Mouse (Mus musculus): Measurements from ENCODE around the gene Sh2d2a. TPM values are rescaled to one million over a fixed set of nuclear protein-coding genes. Genes with fewer than 3 reads are reported as not detected.

The Sh2d2a gene
- total and polyA plus RNA-seq, 3 experiments = 23.2 to 66.8 (median 39.2) TPM

DNA sequence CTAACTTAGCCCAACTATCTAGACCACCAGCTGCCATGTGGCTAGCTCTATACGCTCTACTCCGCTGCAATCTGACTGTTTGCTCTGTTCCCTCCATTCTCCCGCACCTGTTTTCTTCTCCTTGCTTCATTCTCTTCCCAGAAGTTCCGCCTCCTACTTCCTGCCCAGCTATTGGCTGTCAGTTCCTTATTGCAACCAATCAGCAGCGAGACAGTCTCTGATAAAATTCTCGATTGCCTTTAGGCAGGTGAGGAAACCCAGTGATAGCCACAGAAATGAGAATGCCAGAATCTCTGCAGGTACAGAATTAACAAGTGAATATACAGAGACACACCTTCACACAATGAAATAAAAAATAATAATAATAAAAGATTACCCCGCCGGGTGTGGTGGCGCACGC is 17.5 kb upstream of the Sh2d2a start:
- H3K27ac ChIP-seq (ENCODE audit: insufficient read depth, low read depth) = no peak overlapping the region
- no peak overlapping the region for H3K9ac ChIP-seq (ENCODE audit: insufficient read depth, low read depth)
- DNase-seq (ENCODE audit: extremely low read depth) = no peak
- H3K9me3 ChIP-seq (replicated peaks; ENCODE audit: low read length) = no peaks in the 10 kb centered on the region
- in situ Hi-C loops (cut with MboI; ENCODE audit: low pct_ligation_motif_present, low pct_unique_long_range_greater_than_20kb, low sequenced_read_pairs) = no loop called here
- no peak overlapping the region; the same call in 1 of the 2 replicates for H3K4me2 ChIP-seq (ENCODE audit: insufficient read depth, low read depth, poor library complexity, severe bottlenecking)
- dilution Hi-C loops (cut with MboI; ENCODE audit: extremely low pct_ligation_motif_present, extremely low pct_unique_long_range_greater_than_20kb, low sequenced_read_pairs) = no loop called here
- no peak overlapping the region for H3K4me3 ChIP-seq (replicated peaks in 1 of 3; ENCODE audit: low read depth in 2 of 3, low read length in 2 of 3, poor library complexity in 1 of 3)
- H3K36me3 ChIP-seq (replicated peaks in 1 of 2; ENCODE audit: control insufficient read depth in 1 of 2, insufficient read depth in 1 of 2, low read length in 1 of 2) = no peaks in the 10 kb centered on the region
- H3K79me2 ChIP-seq (replicated peaks; ENCODE audit: control insufficient read depth, extremely low read depth, insufficient read depth, poor library complexity, severe bottlenecking) = no peaks in the 10 kb centered on the region
- H3K4me1 ChIP-seq (ENCODE audit: control insufficient read depth in 1 of 2, insufficient read depth in 2 of 2) = peaks cover 8 to 26% of the 10 kb centered on the region in 2 experiments
- TF ChIP-seq RCOR1 (conservative IDR thresholded peaks at IDR 0.05; ENCODE audit: low read depth, low read length) (no peak), POLR2A (IDR thresholded peaks at IDR 0.05; ENCODE audit: low read depth, low read length) (no peak), KAT2A (IDR thresholded peaks at IDR 0.05; ENCODE audit: insufficient replicate concordance, low read length) (no peak), EP300 (IDR thresholded peaks at IDR 0.05; ENCODE audit: low read length) (no peak), SMC3 (IDR thresholded peaks at IDR 0.05; ENCODE audit: low read depth, low read length) (no peak), PAX5 (IDR thresholded peaks at IDR 0.05; ENCODE audit: low read length) (no peak), HCFC1 (IDR thresholded peaks at IDR 0.05; ENCODE audit: low read depth, low read length) (no peak), MXI1 (IDR thresholded peaks at IDR 0.05; ENCODE audit: low read depth, low read length) (no peak), USF2 (conservative IDR thresholded peaks at IDR 0.05; ENCODE audit: low read depth, low read length) (no peak), ELF1 (IDR thresholded peaks at IDR 0.05; ENCODE audit: low read depth, low read length) (no peak), RAD21 (IDR thresholded peaks at IDR 0.05; ENCODE audit: low read depth, low read length) (no peak), CTCF (conservative IDR thresholded peaks at IDR 0.05 in 1 of 2, IDR thresholded peaks at IDR 0.05 in 1 of 2; ENCODE audit: low read depth in 2 of 2, low read length in 2 of 2) (no peak), MAX (IDR thresholded peaks at IDR 0.05; ENCODE audit: low read length) (no peak)
- no peaks in the 10 kb centered on the region for H3K27me3 ChIP-seq (replicated peaks)

DNA sequence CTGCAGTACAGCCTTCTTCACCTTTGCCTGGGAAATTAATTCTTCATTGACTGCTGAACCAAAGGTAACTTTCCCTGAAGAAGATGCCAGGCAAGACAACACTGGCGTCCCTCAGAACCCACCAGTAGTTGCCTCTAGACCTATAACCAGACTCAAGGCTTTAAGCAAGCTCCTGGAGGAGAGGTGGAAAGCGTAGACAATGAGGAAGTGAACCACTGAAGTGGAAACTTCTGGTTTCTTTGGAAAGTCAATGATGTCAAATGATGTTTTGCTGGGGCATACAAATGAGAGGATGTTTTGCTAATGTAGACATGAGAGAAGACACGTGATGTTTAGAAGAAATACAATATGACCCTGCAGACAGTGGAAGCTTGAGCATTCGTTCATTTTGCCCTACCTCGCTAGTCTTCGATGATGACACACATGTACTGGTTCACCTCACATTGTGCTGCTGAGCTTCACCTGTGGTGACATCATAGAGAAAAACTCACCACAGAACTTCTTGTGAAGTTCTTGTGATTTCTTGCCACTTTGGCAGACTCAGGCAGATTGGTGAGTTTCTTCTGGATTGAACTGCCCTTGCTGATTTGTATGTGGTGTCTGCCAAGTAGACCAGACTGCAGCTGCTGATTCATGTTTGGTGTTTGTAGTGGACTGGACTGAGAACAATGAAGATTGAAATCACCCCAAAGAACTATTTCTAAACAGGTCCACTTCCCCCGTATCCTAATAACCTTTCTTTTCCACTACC is 14.3 kb upstream of the Sh2d2a start:
- Histone ChIP-seq H3K4me2 (ENCODE audit: insufficient read depth, low read depth, poor library complexity, severe bottlenecking) (no peak overlapping the region), H3K4me1 (ENCODE audit: control insufficient read depth in 1 of 2, insufficient read depth in 2 of 2) (peaks cover 8 to 26% of the 10 kb centered on the region in 2 experiments), H3K36me3 (replicated peaks in 1 of 2; ENCODE audit: control insufficient read depth in 1 of 2, insufficient read depth in 1 of 2, low read length in 1 of 2) (no peaks in the 10 kb centered on the region), H3K9me3 (replicated peaks; ENCODE audit: low read length) (no peaks in the 10 kb centered on the region), H3K79me2 (replicated peaks; ENCODE audit: control insufficient read depth, extremely low read depth, insufficient read depth, poor library complexity, severe bottlenecking) (no peaks in the 10 kb centered on the region), H3K27me3 (replicated peaks) (no peaks in the 10 kb centered on the region), H3K4me3 (replicated peaks in 1 of 3; ENCODE audit: low read depth in 2 of 3, low read length in 2 of 3, poor library complexity in 1 of 3) (no peak overlapping the region), H3K9ac (ENCODE audit: insufficient read depth, low read depth) (no peak overlapping the region), H3K27ac (ENCODE audit: insufficient read depth, low read depth) (no peak overlapping the region)
- dilution Hi-C loops (cut with MboI; ENCODE audit: extremely low pct_ligation_motif_present, extremely low pct_unique_long_range_greater_than_20kb, low sequenced_read_pairs) = no loop called here
- TF ChIP-seq BHLHE40 (IDR thresholded peaks at IDR 0.05; ENCODE audit: low read depth, low read length) (peak; percentile 84), POLR2AphosphoS2 (IDR thresholded peaks at IDR 0.05; ENCODE audit: low read depth, low read length) (no peak), ZC3H11A (IDR thresholded peaks at IDR 0.05; ENCODE audit: low read depth, low read length) (no peak), MAZ (IDR thresholded peaks at IDR 0.05; ENCODE audit: low read depth, low read length) (0 out of 2 replicates have a peak, but pooled peaks have one; percentile 19), MEF2A (IDR thresholded peaks at IDR 0.05; ENCODE audit: borderline replicate concordance, low read depth, low read length) (0 out of 2 replicates have a peak, but pooled peaks have one; percentile 4), TCF12 (IDR thresholded peaks at IDR 0.05; ENCODE audit: low read depth, low read length) (peak; percentile 5; the same call in 1 of the 2 replicates), JUN (IDR thresholded peaks at IDR 0.05; ENCODE audit: insufficient read depth, low read depth, low read length) (no peak), E2F4 (IDR thresholded peaks at IDR 0.05; ENCODE audit: insufficient replicate concordance, low read depth, low read length) (no peak), RCOR1 (conservative IDR thresholded peaks at IDR 0.05; ENCODE audit: low read depth, low read length) (0 out of 2 replicates have a peak, but pooled peaks have one; percentile 31), SIN3A (IDR thresholded peaks at IDR 0.05; ENCODE audit: low read length) (peak; percentile 39; the same call in 1 of the 2 replicates), IRF4 (IDR thresholded peaks at IDR 0.05; ENCODE audit: low read depth, low read length) (peak; percentile 74), POLR2A (IDR thresholded peaks at IDR 0.05; ENCODE audit: low read depth, low read length) (no peak), MAX (IDR thresholded peaks at IDR 0.05; ENCODE audit: low read length) (peak; percentile 70; the same call in 1 of the 2 replicates), MAFK (IDR thresholded peaks at IDR 0.05; ENCODE audit: insufficient replicate concordance, low read length) (no peak), GABPA (IDR thresholded peaks at IDR 0.05; ENCODE audit: insufficient replicate concordance, low read depth, low read length) (no peak), RAD21 (IDR thresholded peaks at IDR 0.05; ENCODE audit: low read depth, low read length) (no peak), CTCF (conservative IDR thresholded peaks at IDR 0.05 in 1 of 2, IDR thresholded peaks at IDR 0.05 in 1 of 2; ENCODE audit: low read depth in 2 of 2, low read length in 2 of 2) (no peak), ELF1 (IDR thresholded peaks at IDR 0.05; ENCODE audit: low read depth, low read length) (no peak), MYC (IDR thresholded peaks at IDR 0.05; ENCODE audit: low read depth, low read length) (peak; percentile 47; the same call in 1 of the 2 replicates), ETS1 (conservative IDR thresholded peaks at IDR 0.05; ENCODE audit: low read depth, low read length) (peak; percentile 36), NELFE (IDR thresholded peaks at IDR 0.05; ENCODE audit: low read depth, low read length) (no peak), JUND (conservative IDR thresholded peaks at IDR 0.05; ENCODE audit: low read depth, low read length) (peak; percentile 27; the same call in 1 of the 2 replicates), PAX5 (IDR thresholded peaks at IDR 0.05; ENCODE audit: low read length) (no peak), EP300 (IDR thresholded peaks at IDR 0.05; ENCODE audit: low read length) (peak; percentile 88)
- in situ Hi-C loops (cut with MboI; ENCODE audit: low pct_ligation_motif_present, low pct_unique_long_range_greater_than_20kb, low sequenced_read_pairs) = no loop called here
- DNase-seq (ENCODE audit: extremely low read depth) = peak; percentile 43

Measured in CH12.LX (cell line).